Mouse (Mus musculus) hindbrain, embryonic 14.5 days (tissue): ENCODE measurements around the gene Cpne1. TPM values are rescaled to one million over a fixed set of nuclear protein-coding genes. Genes with fewer than 3 reads are reported as not detected.
"Not testable (repeated sequence)": the region's sequence is repeated elsewhere in the genome, so short reads cannot be mapped to it uniquely, and the experiment has no call there.

Experiments
- ATAC-seq: fragments of 200-750 bp; cut with Nextera tagmentation; 2 replicates; pipeline ENCODE4 v1.8.0; 2017; ENCODE audit warnings: moderate number of reproducible peaks, mild to moderate bottlenecking, moderate TSS enrichment, moderate library complexity; ENCODE audit not compliant: low FRiP score
- DNase-seq: peaks from one replicate; pipeline ENCODE4 v3.0.0-alpha.2; 2015; ENCODE audit warnings: low spot score
- H3K27ac ChIP-seq: fragments of 300-500 bp; sonication (generic); 2 replicates; pipeline ENCODE4 v1.5.1; 2014; ENCODE audit warnings: mild to moderate bottlenecking, moderate library complexity
- H3K27me3 ChIP-seq: fragments of 300-500 bp; sonication (generic); 2 replicates; pipeline ENCODE4 v1.6.1; 2014; ENCODE audit warnings: mild to moderate bottlenecking, low read length, mixed read lengths; ENCODE audit not compliant: control insufficient read depth, insufficient read depth
- H3K36me3 ChIP-seq: fragments of 300-500 bp; sonication (generic); replicated peaks from 2 replicates; pipeline ENCODE4 v1.6.1; 2014; ENCODE audit not compliant: control insufficient read depth, insufficient read depth
- H3K4me1 ChIP-seq: fragments of 300-500 bp; sonication (generic); replicated peaks from 2 replicates; pipeline ENCODE4 v1.6.1; 2014; ENCODE audit warnings: antibody characterized with exemption, low read length, mixed read lengths; ENCODE audit not compliant: control insufficient read depth, insufficient read depth
- H3K4me2 ChIP-seq: fragments of 300-500 bp; sonication (generic); replicated peaks from 2 replicates; pipeline ENCODE4 v1.6.1; 2014; ENCODE audit warnings: mild to moderate bottlenecking, moderate library complexity
- H3K4me3 ChIP-seq: fragments of 300-500 bp; sonication (generic); replicated peaks from 2 replicates; pipeline ENCODE4 v1.5.1; 2014; ENCODE audit warnings: mild to moderate bottlenecking, low read length
- H3K9ac ChIP-seq: fragments of 300-500 bp; sonication (generic); 2 replicates; pipeline ENCODE4 v1.6.1; 2014
- H3K9me3 ChIP-seq: fragments of 300-500 bp; sonication (generic); 2 replicates; pipeline ENCODE4 v1.6.1; 2016; ENCODE audit warnings: low read length; ENCODE audit not compliant: control insufficient read depth
- WGBS: fragments of 180-500 bp; shearing (Covaris S2); extraction: QIAGEN DNeasy Blood & Tissue Kit; methylation state at CpG from one replicate; pipeline ENCODE4 v1.1.7; 2014; 5-methylcytosine and 5-hydroxymethylcytosine counted together
- polyA plus RNA-seq: library from polyadenylated mRNA; unstranded; fragments of >200 nt; fragmentation: Nextera tagmentation; extraction: Ambion mirVana; gene quantifications from 2 replicates; pipeline ENCODE4 v1.2.1, GENCODE M21; 2014

Gene Cpne1
- polyA plus RNA-seq, 1 experiment from 2014 or later: 24.7 TPM

DNA sequence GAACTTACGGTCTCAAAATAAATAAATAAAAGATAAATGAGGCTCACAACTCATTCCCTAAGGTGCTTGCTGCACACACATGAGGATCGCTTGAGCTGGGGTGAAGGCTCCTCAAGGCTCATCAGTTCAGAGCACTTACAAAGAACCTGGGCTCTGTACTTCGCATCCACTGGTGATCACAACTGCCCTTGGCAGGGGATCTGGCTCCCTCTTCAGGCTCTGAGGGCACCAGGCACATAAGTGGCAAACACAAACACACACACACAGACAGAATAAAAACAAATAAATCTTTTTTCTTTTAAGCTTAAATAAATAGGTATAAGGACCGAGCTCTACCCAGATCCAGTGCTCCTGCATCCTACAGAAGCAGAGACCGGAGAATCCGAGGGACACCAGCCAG is 23.9 kb upstream of the Cpne1 start:
- Histone ChIP-seq H3K36me3 (peaks cover 24% of the 10 kb centered on the region), H3K4me2 (no peak overlapping the region), H3K4me3 (no peak overlapping the region), H3K9me3 (no peaks in the 10 kb centered on the region), H3K9ac (no peak overlapping the region), H3K4me1 (no peaks in the 10 kb centered on the region), H3K27me3 (no peaks in the 10 kb centered on the region), H3K27ac (no peak overlapping the region)
- no peak for ATAC-seq
- no peak for DNase-seq
- 91% methylated on average over 6 of the region's 6 CpGs for WGBS

DNA sequence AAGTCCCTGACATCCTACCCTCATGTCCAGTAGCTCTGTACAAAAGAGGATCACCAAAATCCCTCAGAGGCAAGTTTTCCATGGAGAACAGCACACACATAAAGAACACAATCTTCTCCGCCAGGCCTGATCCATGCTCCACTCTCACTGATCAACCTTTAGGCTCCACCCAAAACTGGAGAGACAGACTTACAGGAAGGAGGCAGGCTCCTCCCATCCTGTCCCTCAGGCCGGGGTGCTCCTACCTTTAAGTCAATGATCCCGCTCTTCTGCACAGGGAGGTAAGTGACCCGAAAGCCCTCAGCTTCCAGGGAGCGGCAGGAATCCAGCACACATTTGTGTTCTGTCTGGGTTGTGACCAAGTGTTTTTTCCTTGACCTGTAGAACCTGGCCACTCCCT is 22.4 kb upstream of the Cpne1 start:
- Histone ChIP-seq H3K9ac (no peak overlapping the region), H3K4me2 (no peak overlapping the region), H3K4me3 (no peak overlapping the region), H3K27ac (no peak overlapping the region), H3K9me3 (no peaks in the 10 kb centered on the region), H3K36me3 (peaks cover 25% of the 10 kb centered on the region), H3K4me1 (no peaks in the 10 kb centered on the region), H3K27me3 (no peaks in the 10 kb centered on the region)
- ATAC-seq (no peak), DNase-seq (no peak)
- 88% methylated on average over 5 of the region's 5 CpGs for WGBS

DNA sequence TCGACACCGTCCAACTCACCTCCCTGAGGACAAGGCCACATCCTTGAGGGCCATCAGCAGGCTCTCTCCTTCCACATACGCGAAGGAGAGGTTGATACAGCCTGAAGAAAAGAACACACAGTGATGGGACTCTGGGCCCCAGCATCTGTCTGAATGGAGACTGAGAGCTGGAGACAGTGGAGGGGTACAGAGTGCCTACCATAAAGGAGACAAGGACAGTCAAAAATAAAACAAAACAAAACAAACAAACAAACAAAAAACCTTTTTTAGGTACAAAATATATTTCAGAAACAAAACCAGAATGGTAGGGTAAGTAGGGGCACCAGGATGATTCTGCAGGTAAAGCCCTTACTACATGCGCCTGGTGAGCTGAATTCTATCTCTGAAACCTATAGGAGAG is 15.2 kb upstream of the Cpne1 start, which contains the start of gene Gm28036:
Gm28036 (minus strand) TSS at position 101 of the 400 bp plus-strand sequence.
- 93% methylated on average over 5 of the region's 5 CpGs for WGBS
- Histone ChIP-seq H3K4me3 (no peak within 1 kb of the TSS), H3K9ac (no peak within 1 kb of the TSS), H3K4me1 (no peaks in the 10 kb centered on the region), H3K4me2 (no peak within 1 kb of the TSS), H3K27me3 (no peaks in the 10 kb centered on the region), H3K27ac (no peak within 1 kb of the TSS), H3K36me3 (peaks cover 35% of the 10 kb centered on the region), H3K9me3 (no peaks in the 10 kb centered on the region)
- DNase-seq (no peak), ATAC-seq (no peak)

DNA sequence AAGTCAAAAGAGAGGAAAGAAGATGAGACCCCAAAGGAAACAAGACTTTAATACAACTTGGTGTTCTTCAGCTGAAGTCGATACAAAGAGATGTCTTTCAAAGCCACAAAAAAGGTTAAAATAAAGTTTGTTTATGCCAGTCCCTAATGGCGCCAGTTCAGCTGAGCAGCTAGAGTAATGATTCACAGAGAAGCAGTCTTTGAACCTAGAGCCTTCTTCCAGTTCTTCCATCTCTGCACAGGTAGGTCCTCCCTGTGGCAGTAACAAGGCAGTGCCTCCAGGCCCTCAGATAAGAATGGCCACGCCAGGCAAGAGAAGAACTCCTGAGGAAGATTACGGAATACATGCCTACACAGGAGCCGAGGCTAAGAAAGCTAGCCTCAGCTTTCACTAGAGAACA is 12.0 kb upstream of the Cpne1 start:
- no peak overlapping the region for H3K27ac ChIP-seq
- no peaks in the 10 kb centered on the region for H3K9me3 ChIP-seq
- H3K9ac ChIP-seq: no peak overlapping the region
- H3K36me3 ChIP-seq: peaks cover 24% of the 10 kb centered on the region
- ATAC-seq: no peak
- H3K4me1 ChIP-seq: no peaks in the 10 kb centered on the region
- H3K27me3 ChIP-seq: no peaks in the 10 kb centered on the region
- no peak overlapping the region for H3K4me2 ChIP-seq
- no peak for DNase-seq
- H3K4me3 ChIP-seq: no peak overlapping the region
- 98% methylated on average over 5 of the region's 5 CpGs for WGBS

DNA sequence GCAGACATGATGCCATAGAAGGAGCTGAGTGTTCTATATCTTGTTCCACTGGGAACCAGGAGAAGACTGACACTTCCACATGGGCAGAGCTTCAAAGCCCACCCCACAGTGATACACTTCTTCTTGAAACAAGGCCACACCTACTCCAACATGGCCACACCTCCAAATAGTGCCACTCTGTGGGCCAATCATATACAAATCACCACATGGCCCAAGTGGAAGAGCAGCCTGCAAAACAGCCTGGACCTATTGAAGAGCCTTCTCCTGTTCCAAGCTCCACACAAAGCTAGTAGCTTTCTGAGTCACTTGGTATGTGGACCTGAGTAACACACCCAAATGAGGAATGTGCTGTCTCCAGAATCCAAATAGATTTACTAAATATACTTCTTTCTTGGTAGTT is 7.8 kb upstream of the Cpne1 start:
- no peak overlapping the region for H3K9ac ChIP-seq
- no peak for DNase-seq
- ATAC-seq: no peak
- no peaks in the 10 kb centered on the region for H3K9me3 ChIP-seq
- H3K27ac ChIP-seq: no peak overlapping the region
- H3K4me1 ChIP-seq: no peaks in the 10 kb centered on the region
- no peak overlapping the region for H3K4me2 ChIP-seq
- peaks cover 14% of the 10 kb centered on the region for H3K36me3 ChIP-seq
- H3K27me3 ChIP-seq: no peaks in the 10 kb centered on the region
- H3K4me3 ChIP-seq: no peak overlapping the region

DNA sequence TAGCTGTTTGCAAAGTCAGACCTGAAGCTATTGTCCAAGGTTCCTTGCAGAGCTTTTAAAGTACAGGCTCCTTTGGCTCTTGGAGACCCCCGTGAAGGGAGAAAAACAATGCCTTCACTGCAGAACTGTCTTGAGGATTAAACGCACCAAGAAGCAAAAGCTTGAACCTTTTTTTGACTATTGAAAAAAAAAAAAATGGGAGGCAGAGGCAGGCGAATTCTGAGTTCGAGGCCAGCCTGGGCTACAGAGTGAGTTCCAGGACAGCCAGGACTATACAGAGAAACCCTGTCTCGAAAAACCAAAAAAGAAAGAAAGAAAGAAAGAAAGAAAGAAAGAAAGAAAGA is 287 bp upstream of the Cpne1 start:
- H3K4me1 ChIP-seq: peaks cover 19% of the 10 kb centered on the region
- H3K36me3 ChIP-seq, ATAC-seq, H3K27me3 ChIP-seq, DNase-seq, H3K9me3 ChIP-seq: not testable (repeated sequence)
- peak overlapping the region; percentile 92 for H3K27ac ChIP-seq
- H3K4me2 ChIP-seq: peak overlapping the region; percentile 66
- WGBS: 22% methylated on average over 5 of the region's 5 CpGs
- peak overlapping the region; percentile 62 for H3K4me3 ChIP-seq
- peak overlapping the region; percentile 93 for H3K9ac ChIP-seq

DNA sequence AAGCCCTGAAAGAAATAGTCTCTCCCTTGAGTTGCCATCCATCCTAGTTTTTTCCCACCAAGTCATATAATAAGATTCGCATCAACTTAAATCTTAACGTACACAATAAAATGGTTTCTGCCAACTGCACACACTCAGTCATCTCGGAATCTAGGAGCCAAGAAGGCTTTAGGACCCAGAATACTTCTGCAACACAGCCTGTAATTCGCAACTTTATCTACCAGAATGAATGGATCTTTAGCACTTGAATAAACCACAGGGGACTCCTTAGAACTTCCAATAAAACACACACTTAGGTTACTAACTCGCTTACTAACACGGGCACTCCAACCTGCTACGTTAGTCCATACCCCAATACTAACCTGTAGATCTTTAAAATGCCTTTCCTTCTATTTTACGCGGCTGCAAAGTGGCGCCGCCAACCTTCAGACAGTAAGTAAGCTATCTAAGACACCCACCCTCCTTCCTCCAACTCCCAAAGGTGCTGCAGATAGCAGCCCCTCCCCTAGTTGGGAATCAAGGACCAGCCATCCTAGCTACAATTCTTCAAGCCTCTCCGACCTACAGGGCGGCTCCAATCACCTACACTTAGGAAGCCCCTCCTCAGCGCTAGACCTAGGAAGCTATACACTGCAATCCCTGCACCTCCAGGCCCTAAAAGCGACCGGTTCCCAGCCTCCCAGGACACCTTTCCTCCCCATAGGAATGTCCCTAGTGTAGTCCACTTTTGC is 973 bp downstream of the Cpne1 start:
- under 1% methylated on average over 16 of the region's 16 CpGs for WGBS

DNA sequence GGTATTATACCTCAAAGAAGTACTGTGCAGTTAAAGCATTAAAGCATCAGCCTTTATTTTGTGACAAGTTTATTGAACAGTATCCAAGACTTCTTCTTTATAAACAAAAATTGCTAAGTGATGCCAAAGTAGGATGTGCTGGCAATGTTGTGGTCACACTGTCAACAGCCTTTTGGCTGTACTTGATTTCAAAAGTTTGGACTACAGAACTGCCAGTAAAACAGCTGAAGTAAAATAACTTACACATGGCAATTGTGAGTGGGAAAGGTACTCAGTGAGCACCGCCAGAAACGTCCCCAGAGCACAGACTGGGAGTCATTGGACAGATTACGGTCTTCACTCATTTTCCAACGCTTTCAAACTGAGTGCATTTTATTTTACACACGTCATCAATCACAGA is 19.8 kb downstream of the Cpne1 start:
- no peak for DNase-seq
- H3K9me3 ChIP-seq: no peaks in the 10 kb centered on the region
- WGBS: 79% methylated on average over 5 of the region's 5 CpGs
- H3K9ac ChIP-seq: no peak overlapping the region
- H3K4me2 ChIP-seq: no peak overlapping the region
- peaks cover 10% of the 10 kb centered on the region; the same call in 1 of the 2 replicates for H3K4me1 ChIP-seq
- H3K4me3 ChIP-seq: no peak overlapping the region
- H3K27ac ChIP-seq: no peak overlapping the region
- H3K36me3 ChIP-seq: peaks cover 38% of the 10 kb centered on the region
- no peaks in the 10 kb centered on the region for H3K27me3 ChIP-seq
- no peak for ATAC-seq

More for the DNA sequence above, 973 bp downstream of the Cpne1 start:
- no peaks in the 10 kb centered on the region for H3K27me3 ChIP-seq
- H3K27ac ChIP-seq: peak overlapping the region; percentile 92
- H3K4me3 ChIP-seq: peak overlapping the region; percentile 62
- ATAC-seq (peak; percentile 78), DNase-seq (peak; percentile 48)
- H3K9ac ChIP-seq: peak overlapping the region; percentile 93
- no peaks in the 10 kb centered on the region for H3K9me3 ChIP-seq
- H3K4me1 ChIP-seq: peaks cover 19% of the 10 kb centered on the region
- 0 out of 2 replicates have a peak, but pooled peaks cover 3% of the 10 kb centered on the region for H3K36me3 ChIP-seq
- peak overlapping the region; percentile 66 for H3K4me2 ChIP-seq

DNA sequence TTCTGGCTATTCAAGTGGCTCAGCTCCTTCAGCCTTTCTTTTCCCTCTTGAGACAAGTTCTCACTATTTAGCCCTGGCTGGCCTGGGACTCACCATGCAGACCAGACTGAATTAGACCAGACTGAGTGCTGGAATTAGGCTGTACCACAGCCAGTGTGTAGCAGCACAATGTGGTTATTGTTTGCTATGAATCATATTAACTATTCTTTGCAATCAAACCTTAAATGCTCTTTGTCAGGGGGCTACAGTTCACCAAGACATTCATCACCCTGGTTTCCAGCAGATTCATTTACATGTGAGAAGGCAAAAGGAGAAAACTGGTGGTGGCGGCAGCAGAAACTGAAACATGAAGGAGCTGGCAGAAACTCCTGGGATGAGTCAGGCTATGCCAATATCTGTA is 22.0 kb downstream of the Cpne1 start:
- Histone ChIP-seq H3K27ac (0 out of 2 replicates have a peak overlapping the region, but pooled peaks have one; percentile 9), H3K36me3 (peaks cover 17% of the 10 kb centered on the region), H3K4me2 (no peak overlapping the region), H3K9ac (no peak overlapping the region), H3K9me3 (no peaks in the 10 kb centered on the region), H3K27me3 (no peaks in the 10 kb centered on the region), H3K4me1 (peaks cover 10% of the 10 kb centered on the region; the same call in 1 of the 2 replicates), H3K4me3 (no peak overlapping the region)
- ATAC-seq (peak; percentile 66; the same call in 1 of the 2 replicates), DNase-seq (no peak)
- WGBS: 30% methylated on average over 1 of the region's 1 CpGs
